Mouse (Mus musculus): ENCODE measurements at regions not wholly inside any gene's neighbourhood (a gene's known extent, or its start where the extent isn't known, plus 50 kb on each side); places are given as distances from the start of the nearest gene placed in this dataset.
A peak's percentile ranks its signal among the peaks of the same experiment; 100 is the strongest.
"Not testable (repeated sequence)": the region's sequence is repeated elsewhere in the genome, so short reads cannot be mapped to it uniquely, and the experiment has no call there.

GRCm38 (mm10) chr14:52899629-52900028 is 404.1 kb upstream of the Olfr1507 start:
- not testable (repeated sequence) for H3K36me3 ChIP-seq; H3K4me2 ChIP-seq; H3K4me1 ChIP-seq; H3K4me3 ChIP-seq (replicated peaks); H3K9ac ChIP-seq (replicated peaks); ATAC-seq (ENCODE audit: low FRiP score); H3K27me3 ChIP-seq (replicated peaks); H3K9me3 ChIP-seq (replicated peaks); H3K27ac ChIP-seq (replicated peaks)
- no CpG with 5 or more reads among the region's 3 CpGs for WGBS

GRCm38 (mm10) chr14:52898310-52898709 is 402.8 kb upstream of the Olfr1507 start:
- not testable (repeated sequence) for H3K27me3 ChIP-seq (replicated peaks); H3K4me3 ChIP-seq (replicated peaks)

GRCm38 (mm10) chr14:52879978-52880377 is 384.4 kb upstream of the Olfr1507 start:
- not testable (repeated sequence) for H3K9ac ChIP-seq (replicated peaks); H3K4me3 ChIP-seq (replicated peaks); H3K4me1 ChIP-seq; H3K27me3 ChIP-seq (replicated peaks); ATAC-seq (ENCODE audit: low FRiP score); H3K27ac ChIP-seq (replicated peaks); H3K36me3 ChIP-seq; H3K9me3 ChIP-seq (replicated peaks); H3K4me2 ChIP-seq
- no CpG with 5 or more reads among the region's 3 CpGs for WGBS

More at GRCm38 (mm10) chr14:52898310-52898709, 402.8 kb upstream of the Olfr1507 start:
- H3K27ac ChIP-seq (replicated peaks); H3K4me1 ChIP-seq; H3K36me3 ChIP-seq; H3K9ac ChIP-seq (replicated peaks); H3K9me3 ChIP-seq (replicated peaks); ATAC-seq (ENCODE audit: low FRiP score); H3K4me2 ChIP-seq: not testable (repeated sequence)

- no CpG with 5 or more reads among the region's 3 CpGs for WGBS
These were observed 368.3 kb upstream of the Olfr1507 start for GRCm38 (mm10) chr14:52863841-52864240.

GRCm38 (mm10) chr14:52863107-52863506 is 367.6 kb upstream of the Olfr1507 start:
- ATAC-seq (ENCODE audit: low FRiP score); H3K4me1 ChIP-seq; H3K9ac ChIP-seq (replicated peaks); H3K4me2 ChIP-seq; H3K9me3 ChIP-seq (replicated peaks); H3K4me3 ChIP-seq (replicated peaks); H3K27me3 ChIP-seq (replicated peaks); H3K27ac ChIP-seq (replicated peaks); H3K36me3 ChIP-seq: not testable (repeated sequence)

More at GRCm38 (mm10) chr14:52863841-52864240, 368.3 kb upstream of the Olfr1507 start:
- H3K4me2 ChIP-seq; H3K9me3 ChIP-seq (replicated peaks); H3K27ac ChIP-seq (replicated peaks); H3K36me3 ChIP-seq; ATAC-seq (ENCODE audit: low FRiP score); H3K4me3 ChIP-seq (replicated peaks); H3K27me3 ChIP-seq (replicated peaks); H3K9ac ChIP-seq (replicated peaks); H3K4me1 ChIP-seq: not testable (repeated sequence)

- WGBS: 64% methylated on average over 7 of the region's 20 CpGs
- H3K36me3 ChIP-seq; H3K4me2 ChIP-seq; H3K27ac ChIP-seq (replicated peaks); H3K9me3 ChIP-seq (replicated peaks); H3K4me3 ChIP-seq (replicated peaks); H3K4me1 ChIP-seq; H3K27me3 ChIP-seq (replicated peaks); ATAC-seq (ENCODE audit: low FRiP score); H3K9ac ChIP-seq (replicated peaks): not testable (repeated sequence)
These were observed 366.9 kb upstream of the Olfr1507 start for GRCm38 (mm10) chr14:52862491-52862890.

- H3K9me3 ChIP-seq (replicated peaks); H3K27ac ChIP-seq (replicated peaks); H3K4me2 ChIP-seq; H3K4me3 ChIP-seq (replicated peaks); ATAC-seq (ENCODE audit: low FRiP score); H3K27me3 ChIP-seq (replicated peaks); H3K9ac ChIP-seq (replicated peaks); H3K4me1 ChIP-seq; H3K36me3 ChIP-seq: not testable (repeated sequence)
- WGBS: no CpG with 5 or more reads among the region's 2 CpGs
These were observed 359.8 kb upstream of the Olfr1507 start for GRCm38 (mm10) chr14:52855339-52855738.

- not testable (repeated sequence) for H3K9ac ChIP-seq (replicated peaks); ATAC-seq (ENCODE audit: low FRiP score); H3K9me3 ChIP-seq (replicated peaks)
These were observed 358.0 kb upstream of the Olfr1507 start for GRCm38 (mm10) chr14:52853598-52853997.

GRCm38 (mm10) chr14:52847970-52848369 is 352.4 kb upstream of the Olfr1507 start:
- H3K36me3 ChIP-seq; H3K9me3 ChIP-seq (replicated peaks); H3K4me1 ChIP-seq; H3K4me3 ChIP-seq (replicated peaks); H3K27ac ChIP-seq (replicated peaks); H3K9ac ChIP-seq (replicated peaks); H3K4me2 ChIP-seq; H3K27me3 ChIP-seq (replicated peaks); ATAC-seq (ENCODE audit: low FRiP score): not testable (repeated sequence)
- no CpG with 5 or more reads among the region's 2 CpGs for WGBS

More at GRCm38 (mm10) chr14:52853598-52853997, 358.0 kb upstream of the Olfr1507 start:
- H3K4me1 ChIP-seq; H3K27ac ChIP-seq (replicated peaks); H3K4me2 ChIP-seq; H3K4me3 ChIP-seq (replicated peaks); H3K36me3 ChIP-seq; H3K27me3 ChIP-seq (replicated peaks): not testable (repeated sequence)

- not testable (repeated sequence) for H3K4me3 ChIP-seq (replicated peaks); H3K9ac ChIP-seq (replicated peaks); H3K4me2 ChIP-seq; H3K27ac ChIP-seq (replicated peaks); H3K36me3 ChIP-seq; H3K4me1 ChIP-seq; ATAC-seq (ENCODE audit: low FRiP score); H3K27me3 ChIP-seq (replicated peaks); H3K9me3 ChIP-seq (replicated peaks)
- WGBS: no CpG with 5 or more reads among the region's 1 CpGs
These were observed 328.5 kb upstream of the Olfr1507 start for GRCm38 (mm10) chr14:52824005-52824404.

GRCm38 (mm10) chr14:52821617-52822016 is 326.1 kb upstream of the Olfr1507 start:
- H3K9ac ChIP-seq (replicated peaks); H3K36me3 ChIP-seq; H3K27ac ChIP-seq (replicated peaks); ATAC-seq (ENCODE audit: low FRiP score); H3K27me3 ChIP-seq (replicated peaks); H3K4me2 ChIP-seq; H3K4me1 ChIP-seq; H3K4me3 ChIP-seq (replicated peaks); H3K9me3 ChIP-seq (replicated peaks): not testable (repeated sequence)
- WGBS: no CpG with 5 or more reads among the region's 4 CpGs

- not testable (repeated sequence) for H3K36me3 ChIP-seq; H3K4me1 ChIP-seq; H3K9ac ChIP-seq (replicated peaks); H3K4me3 ChIP-seq (replicated peaks); H3K27ac ChIP-seq (replicated peaks); H3K9me3 ChIP-seq (replicated peaks); H3K27me3 ChIP-seq (replicated peaks); H3K4me2 ChIP-seq
- ATAC-seq (ENCODE audit: low FRiP score): peak; percentile 31; the same call in 1 of the 2 replicates
- WGBS: 87% methylated on average over 5 of the region's 5 CpGs
These were observed 315.5 kb upstream of the Olfr1507 start for GRCm38 (mm10) chr14:52811128-52811415.

Data from neural tube, embryonic 15.5 days (tissue).